Mouse (Mus musculus) MEL (cell line): ENCODE measurements around the gene Grap.

ENCODE experiments used
- CHD2 ChIP-seq: IDR thresholded peaks from 2 replicates; pipeline ENCODE4 v1.6.1; 2011; ENCODE audit warnings: low read length, improper control_type of control experiment
- CTCF ChIP-seq, 3 experiments: IDR thresholded peaks in 2 of 3; conservative IDR thresholded peaks in 1 of 3; 2 replicates each; pipeline ENCODE4 v1.5.1; 2011 to 2012; ENCODE audit warnings: low read length in 3 of 3, low read depth in 2 of 3, mild to moderate bottlenecking in 2 of 3, improper control_type of control experiment in 1 of 3, inconsistent platforms in 1 of 3, mixed read lengths in 1 of 3, moderate library complexity in 1 of 3; ENCODE audit not compliant: control insufficient read depth in 1 of 3, insufficient read depth in 1 of 3, poor library complexity in 1 of 3, severe bottlenecking in 1 of 3
- E2F4 ChIP-seq: IDR thresholded peaks from 2 replicates; pipeline ENCODE4 v1.6.1; 2011; ENCODE audit warnings: low read depth, low read length, improper control_type of control experiment, borderline replicate concordance
- ELF1 ChIP-seq: IDR thresholded peaks from 2 replicates; pipeline ENCODE4 v1.6.1; 2014; ENCODE audit warnings: low read depth, mild to moderate bottlenecking, inconsistent platforms, low read length, improper control_type of control experiment, moderate library complexity
- EP300 ChIP-seq, 2 experiments: IDR thresholded peaks; 2 replicates each; pipeline ENCODE4 v1.6.1; 2011; ENCODE audit warnings: improper control_type of control experiment in 2 of 2, low read length in 2 of 2, low read depth in 1 of 2, mild to moderate bottlenecking in 1 of 2
- JUND ChIP-seq: IDR thresholded peaks from 2 replicates; pipeline ENCODE4 v1.6.1; 2011; ENCODE audit warnings: low read depth, mild to moderate bottlenecking, improper control_type of control experiment, low read length
- MAFK ChIP-seq: IDR thresholded peaks from 2 replicates; pipeline ENCODE4 v1.6.1; 2011; ENCODE audit warnings: low read depth, mild to moderate bottlenecking, low read length, improper control_type of control experiment, borderline replicate concordance
- MEF2A ChIP-seq: IDR thresholded peaks from 2 replicates; pipeline ENCODE4 v1.6.1; 2014; ENCODE audit warnings: low read depth, mild to moderate bottlenecking, inconsistent platforms, low read length, improper control_type of control experiment; ENCODE audit not compliant: poor library complexity, insufficient replicate concordance, severe bottlenecking; ENCODE audit errors: extremely low read depth
- MYC ChIP-seq: IDR thresholded peaks from 2 replicates; pipeline ENCODE4 v1.6.1; 2011; ENCODE audit warnings: low read depth, mild to moderate bottlenecking, low read length, improper control_type of control experiment, moderate library complexity
- NELFE ChIP-seq: IDR thresholded peaks from 2 replicates; pipeline ENCODE4 v1.6.1; 2011; ENCODE audit warnings: low read depth, low read length, improper control_type of control experiment
- POLR2A ChIP-seq, 2 experiments: IDR thresholded peaks; 2 replicates each; pipeline ENCODE4 v1.6.1; 2011 to 2012; ENCODE audit warnings: low read length in 2 of 2, mild to moderate bottlenecking in 2 of 2, control low read depth in 1 of 2, improper control_type of control experiment in 1 of 2, low read depth in 1 of 2, moderate library complexity in 1 of 2; ENCODE audit not compliant: control insufficient read depth in 1 of 2, insufficient read depth in 1 of 2, poor library complexity in 1 of 2
- TAL1 ChIP-seq: IDR thresholded peaks from 2 replicates; pipeline ENCODE4 v1.6.1; 2012; ENCODE audit warnings: mild to moderate bottlenecking, inconsistent platforms, low read length, moderate library complexity, mixed read lengths
- ZC3H11A ChIP-seq: IDR thresholded peaks from 2 replicates; pipeline ENCODE4 v1.6.1; 2012; ENCODE audit warnings: low read depth, mild to moderate bottlenecking, inconsistent platforms, low read length, improper control_type of control experiment
- ZNF384 ChIP-seq: IDR thresholded peaks from 2 replicates; pipeline ENCODE4 v1.6.1; 2012; ENCODE audit warnings: low read depth, mild to moderate bottlenecking, inconsistent platforms, low read length, improper control_type of control experiment

DNA sequence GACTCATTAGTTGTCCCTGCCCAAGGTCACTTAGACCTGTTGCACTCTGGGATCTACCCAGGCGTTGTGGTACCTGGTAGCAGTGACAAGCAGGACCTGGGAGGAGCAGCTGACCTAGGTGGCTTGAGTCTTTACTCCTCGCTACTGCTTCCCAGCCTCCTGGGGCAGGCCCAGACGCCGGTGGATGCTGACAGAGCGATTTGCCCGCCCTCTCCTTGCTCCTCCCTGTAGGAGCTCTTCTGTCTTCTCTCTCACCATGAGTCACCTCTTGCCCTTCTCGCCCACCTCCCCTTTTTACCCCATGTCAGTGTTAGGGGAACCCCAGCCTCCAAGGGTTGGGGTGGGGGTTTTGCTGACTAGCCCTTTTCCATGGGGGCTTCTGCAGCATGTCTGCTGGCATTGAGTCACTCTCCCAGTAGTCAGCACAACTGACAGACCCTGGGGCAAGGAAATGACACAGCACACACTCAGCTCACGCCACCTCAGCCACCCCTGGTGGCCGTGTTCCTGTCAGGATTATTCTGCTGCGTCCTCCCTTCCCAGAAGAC lies 33.9 kb downstream of the Grap start:
- TF ChIP-seq ELF1 (no peak), E2F4 (no peak), JUND (no peak), NELFE (no peak), POLR2A (IDR thresholded peaks at IDR 0.05; ENCODE audit: control insufficient read depth in 1 of 2, insufficient read depth in 1 of 2, low read depth in 1 of 2, low read length in 2 of 2, poor library complexity in 1 of 2) (no peak), CTCF (IDR thresholded peaks at IDR 0.05 in 2 of 3, conservative IDR thresholded peaks at IDR 0.05 in 1 of 3; ENCODE audit: control insufficient read depth in 1 of 3, insufficient read depth in 1 of 3, low read depth in 2 of 3, low read length in 3 of 3, poor library complexity in 1 of 3, severe bottlenecking in 1 of 3) (no peak), ZC3H11A (no peak), MAFK (no peak), ZNF384 (no peak), EP300 (IDR thresholded peaks at IDR 0.05; ENCODE audit: low read depth in 1 of 2, low read length in 2 of 2) (no peak), MEF2A (no peak), CHD2 (no peak), TAL1 (no peak), MYC (no peak)
